Mouse (Mus musculus): ENCODE data around the gene Gria1. TPM values are rescaled to one million over a fixed set of nuclear protein-coding genes. Genes with fewer than 3 reads are reported as not detected.

The Gria1 gene
- polyA plus RNA-seq, 1 experiment from 2014 or later, result 1.2 TPM

DNA sequence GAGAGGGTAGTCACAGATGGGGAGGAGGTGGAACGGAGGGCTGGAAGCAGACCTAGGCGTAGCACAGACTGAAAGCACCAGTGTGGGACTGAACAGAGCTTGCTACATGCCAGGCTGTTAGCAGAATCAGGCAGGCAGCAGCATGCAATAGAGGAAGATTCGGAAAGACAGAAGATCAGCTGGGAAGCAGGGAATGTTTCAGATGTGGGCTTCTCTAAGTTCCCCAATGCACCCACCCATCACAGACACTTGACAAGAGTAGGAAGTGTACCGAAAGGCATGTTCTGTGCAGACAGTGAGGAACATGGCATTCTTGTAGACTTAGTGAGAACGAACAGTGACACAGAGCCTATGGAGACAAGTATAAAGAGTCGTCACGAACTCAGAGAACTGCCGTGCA lies 260.5 kb downstream of the Gria1 start:
- 83% methylated on average over 8 of the region's 8 CpGs for WGBS
- Histone ChIP-seq H3K4me3 (ENCODE audit: low read depth, low read length) (no peak overlapping the region), H3K4me2 (ENCODE audit: low read depth, low read length) (no peak overlapping the region), H3K36me3 (replicated peaks; ENCODE audit: control insufficient read depth, insufficient read depth, low read depth, low read length) (no peaks in the 10 kb centered on the region), H3K9ac (replicated peaks; ENCODE audit: low read length) (no peak overlapping the region), H3K27me3 (ENCODE audit: control insufficient read depth, insufficient read depth, low read length) (no peaks in the 10 kb centered on the region), H3K4me1 (ENCODE audit: control insufficient read depth, insufficient read depth, low read length) (no peaks in the 10 kb centered on the region), H3K27ac (replicated peaks; ENCODE audit: low read depth, low read length) (no peak overlapping the region), H3K9me3 (replicated peaks; ENCODE audit: control insufficient read depth, low read length) (no peaks in the 10 kb centered on the region)
- DNase-seq (ENCODE audit: low spot score), result no peak
- ATAC-seq (replicated peaks; ENCODE audit: insufficient number of reproducible peaks, low FRiP score, low TSS enrichment, low read depth), result no peak

DNA sequence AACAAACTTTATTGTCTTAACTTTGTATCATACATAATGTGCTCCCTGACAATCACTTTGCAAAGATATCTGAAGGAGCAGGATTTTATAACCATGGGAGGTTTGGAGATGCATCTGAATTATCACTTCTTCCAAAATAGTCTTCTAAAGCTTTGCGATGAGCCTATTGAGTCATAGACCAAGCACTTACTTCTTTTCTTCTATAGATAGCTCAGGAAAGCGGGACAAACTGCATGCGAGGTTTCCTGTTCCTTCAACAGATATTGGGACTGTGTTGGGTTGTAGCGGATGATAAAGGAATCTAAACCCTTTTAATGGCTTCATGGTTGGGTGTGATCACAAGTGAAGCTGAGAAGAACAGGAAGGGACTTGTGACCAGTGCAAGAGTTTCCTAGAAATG lies 263.5 kb downstream of the Gria1 start:
- Histone ChIP-seq H3K9ac (replicated peaks; ENCODE audit: low read length) (no peak overlapping the region), H3K27me3 (ENCODE audit: control insufficient read depth, insufficient read depth, low read length) (no peaks in the 10 kb centered on the region), H3K4me3 (ENCODE audit: low read depth, low read length) (no peak overlapping the region), H3K4me2 (ENCODE audit: low read depth, low read length) (no peak overlapping the region), H3K4me1 (ENCODE audit: control insufficient read depth, insufficient read depth, low read length) (no peaks in the 10 kb centered on the region), H3K27ac (replicated peaks; ENCODE audit: low read depth, low read length) (no peak overlapping the region), H3K36me3 (replicated peaks; ENCODE audit: control insufficient read depth, insufficient read depth, low read depth, low read length) (no peaks in the 10 kb centered on the region), H3K9me3 (replicated peaks; ENCODE audit: control insufficient read depth, low read length) (no peaks in the 10 kb centered on the region)
- no peak for ATAC-seq (replicated peaks; ENCODE audit: insufficient number of reproducible peaks, low FRiP score, low TSS enrichment, low read depth)
- WGBS, result 94% methylated on average over 4 of the region's 4 CpGs
- no peak for DNase-seq (ENCODE audit: low spot score)

DNA sequence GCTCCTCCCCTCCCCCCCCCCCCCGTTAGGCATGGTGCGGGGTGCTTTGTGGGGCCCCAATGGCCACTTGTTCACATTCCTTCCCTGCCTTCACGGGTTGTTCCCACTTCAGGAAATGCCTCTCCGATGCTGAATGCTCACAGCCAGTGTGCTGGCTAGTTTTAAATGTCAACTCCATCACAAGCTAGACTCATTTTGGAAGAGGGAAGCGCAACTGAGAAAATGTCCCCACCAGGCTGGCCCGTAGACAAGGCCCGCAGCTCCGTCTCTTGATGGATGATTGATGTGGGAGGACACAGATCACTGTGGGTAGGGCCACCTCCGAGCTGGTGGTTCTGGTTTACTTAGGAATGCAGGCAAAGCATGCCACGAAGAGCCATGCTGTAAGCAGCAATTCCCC lies 266.9 kb downstream of the Gria1 start:
- ATAC-seq (replicated peaks; ENCODE audit: insufficient number of reproducible peaks, low FRiP score, low TSS enrichment, low read depth) (no peak), DNase-seq (ENCODE audit: low spot score) (peak; percentile 5)
- 49% methylated on average over 9 of the region's 10 CpGs for WGBS
- Histone ChIP-seq H3K4me1 (ENCODE audit: control insufficient read depth, insufficient read depth, low read length) (no peaks in the 10 kb centered on the region), H3K27me3 (ENCODE audit: control insufficient read depth, insufficient read depth, low read length) (no peaks in the 10 kb centered on the region), H3K27ac (replicated peaks; ENCODE audit: low read depth, low read length) (no peak overlapping the region), H3K9me3 (replicated peaks; ENCODE audit: control insufficient read depth, low read length) (no peaks in the 10 kb centered on the region), H3K4me3 (ENCODE audit: low read depth, low read length) (no peak overlapping the region), H3K4me2 (ENCODE audit: low read depth, low read length) (no peak overlapping the region), H3K9ac (replicated peaks; ENCODE audit: low read length) (no peak overlapping the region), H3K36me3 (replicated peaks; ENCODE audit: control insufficient read depth, insufficient read depth, low read depth, low read length) (no peaks in the 10 kb centered on the region)

DNA sequence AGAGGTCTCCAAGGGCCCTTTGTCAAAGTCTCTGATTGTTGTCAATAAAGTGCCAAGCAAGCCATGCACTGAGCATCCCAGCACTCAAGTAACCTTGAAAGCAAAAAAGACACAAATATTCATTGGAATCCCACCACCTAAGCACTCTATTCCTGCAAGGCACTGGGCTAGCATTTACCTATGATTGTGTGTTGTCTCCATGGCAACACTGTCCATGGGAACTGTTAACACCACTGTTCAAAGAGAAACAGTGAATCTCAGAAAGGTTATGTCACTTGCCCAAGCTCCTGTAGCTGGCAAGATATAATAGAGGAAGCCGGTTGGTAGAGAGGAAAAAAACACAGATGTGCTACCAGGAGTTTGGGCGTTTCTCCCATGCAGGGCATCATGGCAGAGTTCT lies 274.9 kb downstream of the Gria1 start:
- Histone ChIP-seq H3K9ac (replicated peaks; ENCODE audit: low read length) (no peak overlapping the region), H3K4me1 (ENCODE audit: control insufficient read depth, insufficient read depth, low read length) (no peaks in the 10 kb centered on the region), H3K4me2 (ENCODE audit: low read depth, low read length) (no peak overlapping the region), H3K27me3 (ENCODE audit: control insufficient read depth, insufficient read depth, low read length) (no peaks in the 10 kb centered on the region), H3K9me3 (replicated peaks; ENCODE audit: control insufficient read depth, low read length) (no peaks in the 10 kb centered on the region), H3K4me3 (ENCODE audit: low read depth, low read length) (no peak overlapping the region), H3K27ac (replicated peaks; ENCODE audit: low read depth, low read length) (no peak overlapping the region), H3K36me3 (replicated peaks; ENCODE audit: control insufficient read depth, insufficient read depth, low read depth, low read length) (no peaks in the 10 kb centered on the region)
- ATAC-seq (replicated peaks; ENCODE audit: insufficient number of reproducible peaks, low FRiP score, low TSS enrichment, low read depth) (no peak), DNase-seq (ENCODE audit: low spot score) (no peak)
- WGBS, result 87% methylated on average over 2 of the region's 2 CpGs

DNA sequence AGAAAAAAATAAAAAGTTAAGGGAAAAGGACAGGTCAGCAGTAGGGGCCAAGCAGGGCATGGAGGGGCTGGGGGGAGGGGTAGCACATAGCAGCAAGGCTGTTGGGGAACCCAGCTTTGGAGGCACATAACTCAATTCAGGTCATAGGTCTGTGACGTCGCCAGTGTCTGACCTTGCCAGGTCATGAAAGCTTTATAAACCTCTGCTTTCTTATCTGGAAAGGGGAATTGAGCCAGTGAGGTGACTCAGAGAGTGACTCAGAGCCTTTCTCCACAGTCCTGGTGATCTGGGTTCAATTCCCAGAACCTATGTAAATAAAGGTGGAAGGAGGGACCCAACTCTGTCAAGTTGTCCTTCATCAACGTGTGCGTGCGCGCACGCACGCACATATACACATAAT lies 286.2 kb downstream of the Gria1 start:
- Histone ChIP-seq H3K4me1 (ENCODE audit: control insufficient read depth, insufficient read depth, low read length) (no peaks in the 10 kb centered on the region), H3K4me2 (ENCODE audit: low read depth, low read length) (no peak overlapping the region), H3K9me3 (replicated peaks; ENCODE audit: control insufficient read depth, low read length) (no peaks in the 10 kb centered on the region), H3K27ac (replicated peaks; ENCODE audit: low read depth, low read length) (no peak overlapping the region), H3K36me3 (replicated peaks; ENCODE audit: control insufficient read depth, insufficient read depth, low read depth, low read length) (no peaks in the 10 kb centered on the region), H3K9ac (replicated peaks; ENCODE audit: low read length) (no peak overlapping the region), H3K4me3 (ENCODE audit: low read depth, low read length) (no peak overlapping the region), H3K27me3 (ENCODE audit: control insufficient read depth, insufficient read depth, low read length) (no peaks in the 10 kb centered on the region)
- no peak for DNase-seq (ENCODE audit: low spot score)
- WGBS, result 92% methylated on average over 8 of the region's 8 CpGs
- no peak for ATAC-seq (replicated peaks; ENCODE audit: insufficient number of reproducible peaks, low FRiP score, low TSS enrichment, low read depth)

DNA sequence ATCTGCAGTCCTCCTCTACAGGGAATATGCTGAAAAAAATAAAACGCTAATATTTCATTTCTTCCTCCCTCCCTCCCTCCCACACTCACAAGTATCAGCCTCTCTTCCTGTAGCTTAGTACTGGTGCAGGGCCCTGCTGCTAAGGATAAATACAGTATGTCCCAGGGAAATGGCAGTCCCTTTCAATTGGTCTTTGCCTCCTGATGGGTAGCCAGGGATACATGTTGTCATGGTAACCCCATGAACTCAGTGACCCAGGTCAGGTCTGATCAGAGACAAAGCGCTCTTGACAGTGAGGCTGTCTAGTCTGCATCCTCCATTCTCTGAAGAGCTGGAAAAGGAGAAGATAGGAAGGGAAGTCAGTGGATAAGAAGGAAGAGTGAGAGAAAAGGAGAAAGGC lies 287.1 kb downstream of the Gria1 start:
- 37% methylated on average over 2 of the region's 2 CpGs for WGBS
- Histone ChIP-seq H3K27ac (replicated peaks; ENCODE audit: low read depth, low read length) (no peak overlapping the region), H3K9me3 (replicated peaks; ENCODE audit: control insufficient read depth, low read length) (no peaks in the 10 kb centered on the region), H3K4me2 (ENCODE audit: low read depth, low read length) (no peak overlapping the region), H3K4me3 (ENCODE audit: low read depth, low read length) (no peak overlapping the region), H3K36me3 (replicated peaks; ENCODE audit: control insufficient read depth, insufficient read depth, low read depth, low read length) (no peaks in the 10 kb centered on the region), H3K9ac (replicated peaks; ENCODE audit: low read length) (no peak overlapping the region), H3K27me3 (ENCODE audit: control insufficient read depth, insufficient read depth, low read length) (no peaks in the 10 kb centered on the region), H3K4me1 (ENCODE audit: control insufficient read depth, insufficient read depth, low read length) (no peaks in the 10 kb centered on the region)
- ATAC-seq (replicated peaks; ENCODE audit: insufficient number of reproducible peaks, low FRiP score, low TSS enrichment, low read depth), result peak; percentile 76
- peak; percentile 41 for DNase-seq (ENCODE audit: low spot score)

DNA sequence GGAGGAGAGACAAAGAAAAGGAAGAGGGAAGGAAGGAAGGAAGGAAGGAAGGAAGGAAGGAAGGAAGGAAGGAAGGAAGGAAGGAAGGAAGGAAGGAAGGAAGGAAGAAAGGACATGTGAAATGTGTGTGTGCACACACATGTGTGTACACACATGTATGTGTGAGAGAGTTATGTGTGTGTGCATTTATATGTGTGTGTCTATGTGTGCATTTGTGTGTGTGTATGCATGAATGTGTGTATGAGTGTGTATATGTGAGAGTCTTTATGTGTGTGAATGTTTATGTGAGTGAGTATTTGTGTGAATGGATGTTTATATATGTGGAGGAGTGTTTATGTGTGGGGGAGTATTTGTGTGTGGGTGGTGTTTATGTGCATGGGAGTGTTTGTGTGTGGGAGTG lies 287.5 kb downstream of the Gria1 start:
- no peak for ATAC-seq (replicated peaks; ENCODE audit: insufficient number of reproducible peaks, low FRiP score, low TSS enrichment, low read depth)
- H3K27ac ChIP-seq (replicated peaks; ENCODE audit: low read depth, low read length), result no peak overlapping the region
- no peaks in the 10 kb centered on the region for H3K27me3 ChIP-seq (ENCODE audit: control insufficient read depth, insufficient read depth, low read length)

DNA sequence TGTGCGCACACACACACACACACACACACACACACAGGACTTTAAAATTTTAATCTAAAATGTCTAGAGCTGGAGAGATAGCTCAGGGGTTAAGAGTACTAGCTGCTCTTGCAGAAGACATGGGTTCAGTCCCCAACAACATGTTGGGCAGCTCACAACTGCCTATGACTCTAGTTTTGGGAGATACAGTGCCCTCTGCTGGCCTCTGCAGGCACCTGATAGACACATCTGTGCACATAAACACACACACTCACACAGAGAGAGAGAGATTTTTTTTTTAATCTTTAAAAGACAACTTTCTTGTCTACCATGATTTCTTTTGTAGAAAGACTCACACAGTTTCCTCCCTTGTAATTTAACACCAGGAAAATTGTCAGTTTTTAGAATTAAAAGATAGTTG lies 292.4 kb downstream of the Gria1 start:
- H3K4me1 ChIP-seq (ENCODE audit: control insufficient read depth, insufficient read depth, low read length), result no peaks in the 10 kb centered on the region
- no peak overlapping the region for H3K27ac ChIP-seq (replicated peaks; ENCODE audit: low read depth, low read length)
- no peaks in the 10 kb centered on the region for H3K27me3 ChIP-seq (ENCODE audit: control insufficient read depth, insufficient read depth, low read length)
- H3K4me3 ChIP-seq (ENCODE audit: low read depth, low read length), result no peak overlapping the region
- DNase-seq (ENCODE audit: low spot score) (no peak), ATAC-seq (replicated peaks; ENCODE audit: insufficient number of reproducible peaks, low FRiP score, low TSS enrichment, low read depth) (no peak)
- no peak overlapping the region for H3K9ac ChIP-seq (replicated peaks; ENCODE audit: low read length)
- WGBS, result 92% methylated on average over 1 of the region's 1 CpGs
- H3K36me3 ChIP-seq (replicated peaks; ENCODE audit: control insufficient read depth, insufficient read depth, low read depth, low read length), result no peaks in the 10 kb centered on the region
- no peak overlapping the region for H3K4me2 ChIP-seq (ENCODE audit: low read depth, low read length)
- no peaks in the 10 kb centered on the region for H3K9me3 ChIP-seq (replicated peaks; ENCODE audit: control insufficient read depth, low read length)

More for the DNA sequence above, 287.5 kb downstream of the Gria1 start:
- H3K36me3 ChIP-seq (replicated peaks; ENCODE audit: control insufficient read depth, insufficient read depth, low read depth, low read length), result no peaks in the 10 kb centered on the region
- H3K9me3 ChIP-seq (replicated peaks; ENCODE audit: control insufficient read depth, low read length), result no peaks in the 10 kb centered on the region
- H3K9ac ChIP-seq (replicated peaks; ENCODE audit: low read length), result no peak overlapping the region
- H3K4me2 ChIP-seq (ENCODE audit: low read depth, low read length), result no peak overlapping the region
- no peaks in the 10 kb centered on the region for H3K4me1 ChIP-seq (ENCODE audit: control insufficient read depth, insufficient read depth, low read length)
- H3K4me3 ChIP-seq (ENCODE audit: low read depth, low read length), result no peak overlapping the region
- DNase-seq (ENCODE audit: low spot score), result no peak

DNA sequence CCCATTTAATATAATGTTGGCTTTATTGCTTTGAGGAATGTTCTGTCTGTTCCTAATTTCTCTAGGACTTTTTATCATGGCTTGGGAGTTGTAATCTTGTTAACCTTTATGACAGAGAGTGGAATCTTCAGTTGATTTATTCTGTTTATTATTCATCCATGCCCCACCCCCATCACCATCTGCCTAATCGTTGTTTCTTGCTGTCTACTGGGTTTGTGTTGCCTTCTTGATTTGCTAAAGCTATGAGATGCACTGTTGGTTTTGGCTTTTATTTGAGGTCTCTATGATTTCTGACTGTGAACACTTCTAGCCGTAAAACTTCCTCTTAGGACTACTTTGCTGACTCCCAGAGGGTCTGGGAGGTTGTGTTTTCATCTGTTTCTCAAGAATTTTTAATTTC lies 294.9 kb downstream of the Gria1 start:
- Histone ChIP-seq H3K4me1 (ENCODE audit: control insufficient read depth, insufficient read depth, low read length) (no peaks in the 10 kb centered on the region), H3K9me3 (replicated peaks; ENCODE audit: control insufficient read depth, low read length) (no peaks in the 10 kb centered on the region), H3K9ac (replicated peaks; ENCODE audit: low read length) (no peak overlapping the region), H3K27ac (replicated peaks; ENCODE audit: low read depth, low read length) (no peak overlapping the region), H3K27me3 (ENCODE audit: control insufficient read depth, insufficient read depth, low read length) (no peaks in the 10 kb centered on the region), H3K4me2 (ENCODE audit: low read depth, low read length) (no peak overlapping the region), H3K36me3 (replicated peaks; ENCODE audit: control insufficient read depth, insufficient read depth, low read depth, low read length) (no peaks in the 10 kb centered on the region), H3K4me3 (ENCODE audit: low read depth, low read length) (no peak overlapping the region)
- ATAC-seq (replicated peaks; ENCODE audit: insufficient number of reproducible peaks, low FRiP score, low TSS enrichment, low read depth), result no peak
- WGBS, result 79% methylated on average over 2 of the region's 2 CpGs
- no peak for DNase-seq (ENCODE audit: low spot score)

Measured in embryonic facial prominence, embryonic 11.5 days (tissue).